Mouse (Mus musculus): ENCODE data around the gene Ppia.
"Not testable (repeated sequence)": the region's sequence is repeated elsewhere in the genome, so short reads cannot be mapped to it uniquely, and the experiment has no call there.

Gene Ppia

GRCm38 (mm10) chr11:6414751-6415550 lies at the start of gene Ppia:
Gene Ppia (plus strand): TSS chr11:6415443.
- no peak for DNase-seq

GRCm38 (mm10) chr11:6365885-6366284 lies 49.4 kb upstream of the Ppia start:
- peak; percentile 62 for DNase-seq

- DNase-seq: no peak
Observed at GRCm38 (mm10) chr11:6366434-6366833, 48.8 kb upstream of the Ppia start.

- no peak for DNase-seq
Observed at GRCm38 (mm10) chr11:6367156-6367555, 48.1 kb upstream of the Ppia start.

GRCm38 (mm10) chr11:6367986-6368385 lies 47.3 kb upstream of the Ppia start:
- not testable (repeated sequence) for DNase-seq

- no peak for DNase-seq
Observed at GRCm38 (mm10) chr11:6371376-6372155, 43.7 kb upstream of the Ppia start.

- no peak for DNase-seq
Observed at GRCm38 (mm10) chr11:6372784-6373183, 42.5 kb upstream of the Ppia start.

- no peak for DNase-seq
Observed at GRCm38 (mm10) chr11:6380916-6381315, 34.3 kb upstream of the Ppia start.

- no peak for DNase-seq
Observed at GRCm38 (mm10) chr11:6388126-6388725, 27.0 kb upstream of the Ppia start.

- peak; percentile 96 for DNase-seq
Observed at GRCm38 (mm10) chr11:6388726-6389413, 26.4 kb upstream of the Ppia start, which contains the start of gene Zmiz2. Gene Zmiz2 (plus strand): TSS chr11:6389074.

- DNase-seq: no peak
Observed at GRCm38 (mm10) chr11:6389483-6389921, 25.7 kb upstream of the Ppia start.

- DNase-seq: no peak
Observed at GRCm38 (mm10) chr11:6390376-6391053, 24.7 kb upstream of the Ppia start.

GRCm38 (mm10) chr11:6391516-6392276 lies 23.5 kb upstream of the Ppia start:
- no peak for DNase-seq

GRCm38 (mm10) chr11:6392857-6393256 lies 22.4 kb upstream of the Ppia start:
- DNase-seq: no peak

- DNase-seq: no peak
Observed at GRCm38 (mm10) chr11:6393866-6394265, 21.4 kb upstream of the Ppia start.

- DNase-seq: no peak
Observed at GRCm38 (mm10) chr11:6395565-6395964, 19.7 kb upstream of the Ppia start.

GRCm38 (mm10) chr11:6398141-6398540 lies 17.1 kb upstream of the Ppia start:
- DNase-seq: peak; percentile 31

- DNase-seq: peak; percentile 77
Observed at GRCm38 (mm10) chr11:6402515-6403510, 12.4 kb upstream of the Ppia start.

- DNase-seq: no peak
Observed at GRCm38 (mm10) chr11:6403830-6404405, 11.3 kb upstream of the Ppia start.
